Mouse (Mus musculus): ENCODE results near the gene Lrp1.

Gene Lrp1

DNA sequence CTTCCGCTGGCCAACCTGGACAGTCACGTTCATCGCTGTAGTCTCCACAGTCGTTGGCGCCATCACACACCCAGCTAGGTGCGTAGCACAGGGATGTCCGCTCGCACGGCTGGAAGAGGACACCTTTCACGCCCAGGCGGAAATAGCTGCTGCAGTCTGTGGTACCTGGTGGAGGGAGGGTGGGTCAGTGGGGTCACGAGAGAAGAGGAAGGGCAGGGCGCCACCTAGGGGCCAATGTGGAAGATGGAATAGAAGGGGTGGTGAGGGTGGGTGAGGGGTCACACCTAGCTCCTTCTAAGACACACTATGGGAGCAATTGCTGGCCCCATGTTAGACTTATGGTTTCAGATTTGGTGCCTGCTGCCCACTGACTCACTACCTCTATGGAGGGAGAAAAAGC is 63.6 kb downstream of the Lrp1 start:
- in situ Hi-C loops (cut with MboI, MseI): no loop called here

DNA sequence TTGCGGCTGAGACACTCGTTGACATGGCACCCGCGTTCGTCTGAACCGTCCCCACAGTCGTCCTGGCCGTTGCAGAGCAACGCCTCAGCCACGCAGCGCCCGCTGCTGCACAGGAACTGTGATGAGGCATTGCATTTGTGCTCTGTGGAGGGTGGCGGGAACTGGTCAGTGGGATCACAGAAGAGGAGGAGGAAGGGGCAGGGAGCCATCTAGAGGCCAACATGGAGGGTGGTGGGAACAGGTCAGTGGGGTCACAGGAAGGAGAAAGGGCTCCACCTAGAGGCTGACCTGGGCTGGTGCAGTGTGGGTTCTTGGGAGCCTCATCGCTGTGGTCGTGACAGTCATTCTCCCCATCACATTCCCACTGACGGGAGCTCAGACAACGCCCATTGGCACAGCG is 65.2 kb downstream of the Lrp1 start:
- in situ Hi-C loops (cut with MboI, MseI): no loop called here

DNA sequence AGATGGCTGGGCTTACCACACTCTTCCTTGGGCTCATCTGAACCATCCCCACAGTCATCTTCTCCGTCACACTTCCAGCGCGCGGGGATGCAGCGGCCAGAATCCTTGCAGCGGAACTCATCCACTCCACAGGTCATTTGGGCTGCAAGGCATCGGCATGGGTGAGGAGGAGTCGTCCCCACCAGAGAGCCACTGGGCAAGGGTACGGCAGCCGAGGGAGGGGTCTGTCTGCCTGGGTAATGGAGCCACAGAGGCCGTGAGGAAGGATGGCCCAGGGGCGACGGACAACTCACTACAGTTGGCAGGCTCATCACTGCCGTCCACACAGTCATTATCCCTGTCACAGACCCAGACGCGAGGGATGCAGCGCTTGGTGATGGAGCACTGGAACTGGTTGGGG is 71.1 kb downstream of the Lrp1 start:
- in situ Hi-C loops (cut with MboI, MseI): no loop called here

DNA sequence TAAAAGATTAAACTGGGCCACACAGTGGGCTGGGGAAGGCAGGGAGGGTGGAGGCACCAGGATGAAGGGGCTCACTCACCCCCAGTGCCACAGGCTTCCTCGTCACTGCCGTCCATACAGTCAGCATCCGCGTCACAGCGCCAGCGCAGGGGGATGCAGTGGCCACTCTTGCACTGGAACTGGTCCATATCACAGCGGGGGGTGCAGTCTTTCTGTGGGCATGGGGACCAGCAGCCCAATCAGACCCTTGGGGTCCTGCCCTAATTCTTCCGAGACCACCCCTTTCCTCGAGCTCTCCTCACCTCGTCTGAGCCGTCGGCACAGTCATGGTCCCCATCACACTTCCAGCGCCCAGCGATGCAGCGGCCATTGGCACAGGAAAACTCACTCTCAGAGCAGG is 72.7 kb downstream of the Lrp1 start:
- in situ Hi-C loops (cut with MboI, MseI): no loop called here

DNA sequence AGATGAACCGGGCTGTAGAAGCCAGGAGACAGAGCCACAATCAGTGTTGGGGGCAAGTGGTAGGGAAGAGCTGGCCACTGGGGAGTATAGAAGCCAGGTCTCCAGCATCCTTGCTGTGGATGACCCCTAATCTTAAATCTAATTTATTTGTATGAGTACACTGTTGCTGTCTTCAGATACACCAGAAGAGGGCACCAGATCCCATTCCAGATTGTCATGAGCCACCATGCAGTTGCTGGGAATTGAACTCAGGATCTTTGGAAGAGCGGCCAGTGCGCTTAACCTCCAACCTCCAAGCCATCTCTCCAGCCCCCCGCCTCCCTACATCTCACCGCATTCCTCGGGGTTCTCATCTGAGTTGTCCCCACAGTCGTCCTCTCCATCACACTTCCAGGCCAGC is 74.4 kb downstream of the Lrp1 start:
- in situ Hi-C loops (cut with MboI, MseI): no loop called here

DNA sequence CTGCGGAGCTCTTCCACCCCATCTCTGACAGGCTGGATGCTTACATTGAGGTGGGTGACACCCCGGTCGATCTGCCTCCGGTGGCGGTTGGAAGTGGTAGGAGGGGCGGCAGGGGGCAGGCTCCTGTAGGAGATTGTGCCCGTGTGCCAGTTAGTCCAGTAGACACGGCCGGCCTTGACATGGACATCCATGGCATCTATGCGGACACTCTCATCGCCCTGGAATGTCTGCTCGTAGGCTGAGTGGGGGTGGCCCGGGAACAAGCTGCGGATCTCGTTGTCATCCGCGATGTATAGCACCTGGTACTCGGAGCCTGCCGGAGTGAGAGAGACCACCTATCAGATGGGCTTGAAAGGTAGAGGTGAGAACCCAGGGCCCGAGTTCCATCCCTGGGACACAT is 76.6 kb downstream of the Lrp1 start:
- in situ Hi-C loops (cut with MboI, MseI): loop anchor here (5.0 kb wide), 1 partner anchor 37 kb away; no protein-coding TSS in a partner anchor

DNA sequence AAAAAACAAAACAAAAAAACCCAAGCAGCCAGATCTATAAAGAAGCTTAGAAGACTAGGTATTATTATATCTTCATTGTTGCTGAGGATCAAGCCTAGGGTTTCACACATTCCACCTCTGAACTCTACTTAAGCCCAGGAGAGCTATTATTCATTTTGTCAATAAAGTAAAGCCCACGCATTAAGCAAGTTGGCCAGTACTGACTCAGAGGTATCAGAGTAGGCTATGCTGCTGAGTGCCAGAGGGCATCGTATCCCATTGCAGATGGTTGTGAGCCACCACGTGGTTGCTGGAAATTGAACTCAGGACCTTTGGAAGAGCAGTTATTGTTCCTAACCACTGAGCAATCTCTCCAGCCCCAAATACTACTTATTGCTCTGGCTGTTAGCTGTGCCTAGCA is 77.0 kb downstream of the Lrp1 start:
- in situ Hi-C loops (cut with MboI, MseI): loop anchor here (5.0 kb wide), 1 partner anchor 37 kb away; no protein-coding TSS in a partner anchor

DNA sequence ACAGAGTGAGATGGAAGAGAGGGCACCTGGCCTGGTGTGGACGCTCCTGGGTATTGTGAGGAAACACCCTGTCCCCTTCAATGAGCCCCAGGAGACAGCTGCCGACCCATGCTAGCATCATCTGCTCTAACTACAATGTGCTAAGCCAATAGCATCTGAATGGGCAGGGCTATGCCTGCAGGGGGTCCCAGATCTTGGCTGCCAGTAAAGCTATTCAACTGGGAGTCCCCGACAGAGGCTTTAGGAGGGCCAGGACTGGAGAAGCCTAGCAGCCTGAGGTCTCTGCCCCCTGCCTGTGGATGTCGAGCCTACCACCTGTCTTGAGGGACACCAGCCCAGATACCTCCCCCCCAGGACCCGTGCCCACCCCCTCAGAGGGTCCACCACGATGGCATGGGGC is 78.2 kb downstream of the Lrp1 start:
- in situ Hi-C loops (cut with MboI, MseI): loop anchor here (5.0 kb wide), 1 partner anchor 35 kb away; no protein-coding TSS in a partner anchor

DNA sequence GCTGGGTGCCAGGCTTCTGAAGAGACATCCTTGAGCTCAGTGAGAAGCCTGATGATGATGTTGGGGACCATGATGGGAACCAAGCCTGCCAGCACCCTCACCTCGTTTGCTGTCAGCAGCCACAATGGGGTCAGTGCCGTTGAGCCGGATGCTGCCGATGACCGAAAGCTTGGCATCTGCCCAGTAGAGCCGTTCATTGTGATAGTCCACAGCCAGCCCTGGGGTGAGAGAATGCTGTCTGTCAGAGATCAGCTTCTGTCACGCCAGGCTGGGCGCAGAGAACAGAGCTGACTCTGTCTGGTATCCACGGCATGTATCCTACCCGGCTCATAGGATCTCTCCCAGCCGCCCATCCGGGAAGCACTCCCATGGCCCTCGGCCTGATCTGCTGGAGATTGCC is 78.9 kb downstream of the Lrp1 start:
- in situ Hi-C loops (cut with MboI, MseI): loop anchor here (5.0 kb wide), 1 partner anchor 35 kb away; no protein-coding TSS in a partner anchor

DNA sequence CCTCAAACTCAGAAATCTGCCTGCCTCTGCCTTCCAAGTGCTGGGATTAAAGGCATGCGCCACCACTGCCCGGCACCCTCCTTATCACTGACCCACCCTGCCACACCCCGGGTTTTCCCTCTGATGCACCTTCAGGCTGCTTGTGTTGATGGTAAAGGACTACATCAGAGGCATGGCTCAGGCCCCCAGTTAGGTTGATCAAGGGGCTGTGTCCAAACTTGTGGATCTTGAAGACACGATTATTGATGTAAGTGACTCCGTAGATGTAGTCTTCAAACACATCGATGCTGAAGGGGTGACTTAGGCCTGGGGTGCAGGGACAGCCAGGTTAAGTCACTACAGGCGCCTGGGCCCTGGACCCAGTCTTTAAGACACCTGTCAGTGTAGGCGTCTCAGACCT is 79.4 kb downstream of the Lrp1 start:
- in situ Hi-C loops (cut with MboI, MseI): loop anchor here (5.0 kb wide), 1 partner anchor 34 kb away; no protein-coding TSS in a partner anchor

DNA sequence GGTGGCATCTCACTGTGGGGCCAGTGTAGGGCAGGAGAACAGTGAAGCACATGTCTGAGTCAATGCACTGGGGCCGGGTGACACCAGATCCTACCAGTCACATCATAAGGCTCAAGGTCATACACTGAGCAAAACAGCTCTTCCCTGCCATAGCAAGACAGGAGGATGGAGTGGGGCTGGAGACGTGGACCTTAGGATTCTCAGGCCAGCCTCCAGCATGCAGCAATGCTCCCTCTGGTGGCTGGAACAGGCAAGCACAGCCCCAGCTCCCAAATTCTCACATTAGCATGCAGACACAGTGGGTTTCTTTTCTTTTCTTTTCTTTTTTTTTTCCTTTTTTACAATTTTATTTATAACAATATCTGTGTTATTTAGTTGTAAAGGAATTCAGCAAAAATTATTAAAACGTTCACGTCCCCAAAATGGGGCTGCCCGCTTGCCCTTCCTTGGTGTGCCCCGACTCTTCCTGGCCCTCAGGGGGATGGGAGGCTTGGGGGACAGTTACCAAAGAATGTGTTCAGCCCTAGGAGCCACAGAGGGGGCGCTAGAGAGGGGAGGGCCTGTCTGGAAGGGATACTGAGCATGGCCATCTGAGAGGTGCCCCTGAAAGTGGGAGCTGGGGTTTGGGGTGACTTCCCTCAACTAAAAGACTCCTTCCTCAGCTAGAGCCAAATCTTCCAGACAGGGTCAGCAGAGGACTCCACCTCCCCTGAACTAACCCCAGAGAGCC is 82.9 kb downstream of the Lrp1 start:
- in situ Hi-C loops (cut with MboI, MseI): no loop called here

DNA sequence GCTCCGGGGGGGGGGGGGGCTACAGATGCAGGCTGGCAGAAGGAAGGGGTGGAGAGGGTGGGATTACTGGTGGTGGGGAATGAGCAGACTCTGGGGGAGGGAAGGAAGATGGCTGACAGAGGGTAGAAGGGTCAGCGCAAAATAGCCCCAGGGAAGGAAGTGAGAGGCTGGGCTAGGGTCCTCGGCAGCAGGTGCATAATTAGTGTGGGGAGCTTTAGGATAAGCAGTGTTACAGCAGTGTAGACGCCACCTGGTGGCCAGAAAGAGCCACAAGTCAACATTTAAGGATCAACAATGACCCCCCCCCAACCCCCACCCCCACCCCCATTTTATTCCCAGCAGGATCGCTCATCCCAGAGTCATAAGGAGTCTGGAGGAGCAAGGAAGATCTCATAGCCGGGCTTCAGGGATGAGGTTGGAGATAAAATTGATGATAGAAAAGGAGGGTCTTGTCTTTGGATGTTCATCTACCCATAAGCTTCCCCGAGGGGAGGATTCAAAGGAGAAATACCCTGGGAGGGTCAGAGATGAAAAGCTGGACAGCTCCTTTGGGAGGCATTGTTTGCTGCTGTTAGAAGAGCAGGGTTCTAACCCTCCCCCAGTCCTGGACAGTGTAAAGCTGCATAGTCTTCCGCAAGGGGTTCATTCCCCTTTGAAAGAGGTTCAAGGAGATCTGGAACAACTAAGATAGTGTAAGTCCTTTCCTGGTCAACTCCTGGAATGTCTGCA is 84.2 kb downstream of the Lrp1 start:
- in situ Hi-C loops (cut with MboI, MseI): no loop called here

DNA sequence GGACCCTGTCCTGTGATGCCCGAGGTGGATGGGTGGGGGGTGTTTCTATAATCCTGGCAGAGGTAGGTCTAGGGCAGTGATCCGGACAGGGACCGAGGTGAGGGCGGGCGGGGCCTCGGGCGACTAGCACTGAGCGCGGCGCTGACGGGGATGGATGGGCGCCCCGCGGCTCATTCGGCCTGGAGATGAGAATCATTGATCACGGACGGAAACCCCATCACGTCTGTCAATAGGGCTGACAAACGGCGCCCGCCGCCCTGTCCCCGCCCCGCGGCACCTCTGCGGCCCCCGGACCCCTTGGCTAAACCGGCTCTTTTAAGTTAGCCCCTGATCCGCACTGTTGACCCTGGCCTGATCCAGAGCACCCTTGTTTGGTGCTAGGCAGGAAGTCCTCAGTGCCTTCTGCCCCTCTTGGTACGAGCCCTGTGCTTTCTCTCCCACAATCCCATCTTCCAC is 86.0 kb downstream of the Lrp1 start:
- in situ Hi-C loops (cut with MboI, MseI): no loop called here

DNA sequence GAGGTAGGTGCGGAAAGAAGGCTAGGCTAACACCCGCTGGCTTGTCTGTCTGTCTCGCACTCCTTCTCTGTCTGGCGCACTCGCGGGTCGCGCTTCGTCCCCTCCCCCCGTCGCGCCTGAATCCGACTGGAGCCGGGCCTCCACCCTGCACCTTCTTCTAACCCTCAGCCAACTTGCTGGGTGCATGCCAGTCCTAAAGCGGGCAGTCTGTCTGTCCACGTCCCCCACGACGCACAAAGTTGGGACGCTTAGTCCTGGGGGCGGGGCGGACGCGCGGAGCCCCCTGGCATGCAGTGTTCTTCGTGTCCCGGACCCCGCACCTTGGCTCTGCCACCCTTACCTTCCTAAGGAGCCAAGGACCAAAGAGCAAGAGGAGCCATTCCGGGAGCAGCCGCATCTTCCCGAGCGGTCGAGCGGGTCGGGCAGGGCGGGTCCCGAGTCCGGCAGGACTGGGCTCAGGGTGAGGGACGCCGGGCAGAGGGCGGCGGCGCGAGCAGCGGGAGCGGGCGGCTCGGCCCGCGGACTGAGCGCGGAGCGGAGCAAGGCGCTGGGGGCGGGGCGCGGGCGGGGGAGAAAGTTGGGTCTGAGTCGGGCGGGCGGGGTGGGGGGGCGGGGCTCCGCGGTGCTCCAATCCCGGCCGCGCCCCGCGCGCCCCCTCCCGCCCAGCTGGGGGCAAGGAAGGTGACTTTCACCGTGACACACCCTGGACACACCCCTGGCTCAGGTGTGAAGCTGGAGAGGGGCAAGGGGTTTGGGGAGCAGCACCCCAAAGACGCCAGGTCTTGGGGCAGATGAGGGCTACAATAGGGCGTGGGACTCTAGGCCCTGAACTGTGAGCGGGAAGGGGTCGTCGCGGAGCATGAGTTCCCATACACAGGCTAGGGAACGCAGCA is 86.7 kb downstream of the Lrp1 start, which contains the start of gene Nxph4:
Nxph4 (minus strand) TSS at position 524 of the 893 bp plus-strand sequence.
- in situ Hi-C loops (cut with MboI, MseI): no loop called here

DNA sequence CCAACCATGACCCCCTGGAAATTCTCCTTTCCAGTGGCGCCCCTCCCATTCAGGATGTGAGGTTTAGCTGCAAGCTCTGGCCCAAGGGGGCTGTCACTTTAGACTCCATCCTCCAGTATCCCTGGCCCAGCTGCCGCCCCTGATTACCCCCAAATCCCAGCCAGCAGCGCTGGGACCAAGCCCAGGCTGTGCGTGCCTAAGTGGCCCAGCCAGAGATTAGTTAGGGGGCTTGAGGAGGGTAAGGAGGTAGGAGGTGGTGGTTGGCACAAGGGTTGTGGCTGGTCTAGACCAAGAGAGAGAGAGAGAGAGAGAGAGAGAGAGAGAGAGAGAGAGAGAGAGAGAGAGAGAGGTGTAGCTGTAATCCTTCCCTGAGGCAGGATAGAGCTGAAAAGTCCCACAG is 89.4 kb downstream of the Lrp1 start:
- in situ Hi-C loops (cut with MboI, MseI): no loop called here

DNA sequence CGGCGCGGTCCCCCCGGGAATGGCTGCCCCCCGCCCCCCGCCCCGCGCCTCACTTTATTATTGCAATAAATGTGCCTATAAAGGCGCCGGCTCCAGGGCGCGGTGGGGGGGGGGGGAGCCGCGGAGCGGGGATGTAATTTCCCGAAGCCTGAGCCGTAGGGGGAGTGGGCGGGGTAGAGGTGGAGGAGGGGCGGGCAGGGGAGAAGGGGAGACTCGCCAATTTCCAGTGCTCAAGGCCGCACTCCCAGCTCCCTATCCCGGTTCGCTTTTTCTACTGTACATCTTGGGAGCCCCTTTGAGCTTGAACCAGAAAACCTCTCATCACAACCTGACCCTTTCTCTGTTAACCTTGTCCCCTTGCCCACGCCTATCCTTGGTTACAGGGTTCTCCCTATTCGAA is 90.0 kb downstream of the Lrp1 start:
- in situ Hi-C loops (cut with MboI, MseI): no loop called here

DNA sequence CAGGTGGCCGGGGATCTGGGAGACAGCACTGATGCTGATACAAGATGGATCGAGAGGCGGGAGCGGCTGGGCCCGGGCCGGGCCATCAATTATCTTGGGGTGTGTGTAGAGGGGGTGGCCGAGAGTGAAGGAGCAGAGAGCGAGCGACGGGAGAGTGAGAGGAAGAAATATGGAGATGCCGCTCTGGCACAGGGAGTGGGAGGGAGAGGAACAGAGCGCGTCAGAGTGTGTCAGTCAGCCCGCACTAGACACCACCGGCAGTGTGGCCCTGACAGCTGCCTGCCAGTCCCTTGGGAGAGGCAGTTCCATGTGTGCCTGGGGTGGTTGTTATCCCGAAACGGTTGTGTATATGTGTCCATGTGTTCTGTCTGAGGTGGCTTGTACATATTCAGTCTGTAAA is 93.5 kb downstream of the Lrp1 start:
- in situ Hi-C loops (cut with MboI, MseI): loop anchor here (5.0 to 10.0 kb wide), 2 partner anchors 343 to 660 kb away; partner anchors contain the start of gene Slc26a10

DNA sequence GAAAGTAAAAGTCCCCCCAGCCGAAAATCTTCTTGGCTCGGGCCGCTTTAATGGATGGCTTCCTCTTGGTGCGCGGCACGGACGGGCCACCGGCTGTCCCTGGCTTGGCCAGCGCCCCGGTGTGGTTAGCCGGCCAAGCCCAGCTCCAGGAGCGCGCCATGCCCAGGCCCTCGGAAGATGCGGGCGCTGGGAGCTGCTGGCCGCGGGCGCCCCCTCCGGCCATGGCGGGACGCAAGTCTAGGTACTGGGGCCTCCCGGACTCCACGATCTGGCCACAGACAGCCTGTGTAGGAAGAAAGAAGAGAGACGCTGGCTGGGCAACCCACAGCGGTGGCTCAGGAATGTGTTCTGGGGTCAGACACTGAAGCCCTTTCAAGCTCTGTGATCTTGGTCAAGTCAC is 94.3 kb downstream of the Lrp1 start:
- in situ Hi-C loops (cut with MboI, MseI): loop anchor here (5.0 to 10.0 kb wide), 2 partner anchors 342 to 661 kb away; partner anchors contain the start of gene Slc26a10

DNA sequence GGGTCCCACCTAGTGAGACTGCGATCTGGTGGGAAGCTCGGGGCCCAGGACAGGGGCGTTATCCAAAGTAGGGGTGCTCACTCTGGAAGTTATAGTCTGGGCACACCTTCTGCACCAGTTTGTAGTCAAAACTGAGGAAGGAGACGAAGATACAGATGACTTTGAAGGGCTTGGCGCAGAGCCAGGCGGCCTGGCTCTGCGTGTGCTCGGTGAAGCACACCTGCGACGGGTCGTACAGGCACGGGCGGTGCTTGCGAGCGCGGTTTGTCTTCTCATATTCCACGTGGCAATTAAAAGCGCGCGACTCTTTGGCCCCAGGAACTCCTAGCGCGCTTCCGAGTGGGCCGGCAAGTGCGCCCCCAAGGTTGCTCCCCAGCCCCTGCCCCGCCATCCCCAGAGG is 94.9 kb downstream of the Lrp1 start:
- in situ Hi-C loops (cut with MboI, MseI): loop anchor here (5.0 to 10.0 kb wide), 2 partner anchors 341 to 661 kb away; partner anchors contain the start of gene Slc26a10

DNA sequence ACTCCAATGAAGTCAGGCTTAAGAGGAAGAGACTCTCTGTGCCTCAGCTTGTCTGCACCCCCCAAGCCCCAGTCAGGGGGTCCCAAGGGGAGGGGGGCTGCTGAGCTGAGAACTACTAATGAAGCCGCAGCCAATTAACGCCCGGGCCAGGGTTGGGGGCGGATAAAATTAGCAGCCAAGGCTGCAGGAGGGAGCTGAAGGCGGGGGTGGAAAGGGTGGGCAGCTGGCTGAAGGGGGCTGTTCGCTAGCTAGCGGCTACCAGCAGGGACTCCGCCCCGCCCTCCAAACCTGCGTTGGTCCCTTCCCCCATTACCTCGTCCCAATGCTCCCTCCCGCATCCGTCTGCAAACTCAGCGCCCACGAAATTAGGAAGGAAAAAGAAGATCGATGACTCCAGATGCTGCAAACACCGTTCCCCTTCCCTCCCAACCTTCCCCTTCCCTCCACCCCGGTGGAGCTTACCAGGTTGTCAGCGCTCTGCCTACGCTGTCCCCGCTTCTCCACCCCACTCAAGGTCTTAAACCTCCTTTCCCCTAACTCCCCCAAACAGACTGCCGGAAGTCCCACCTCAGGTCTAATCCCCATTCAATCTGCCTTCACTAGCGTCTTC is 96.2 kb downstream of the Lrp1 start:
- in situ Hi-C loops (cut with MboI, MseI): loop anchor here (5.0 to 10.0 kb wide), 2 partner anchors 340 to 663 kb away; partner anchors contain the start of gene Slc26a10

DNA sequence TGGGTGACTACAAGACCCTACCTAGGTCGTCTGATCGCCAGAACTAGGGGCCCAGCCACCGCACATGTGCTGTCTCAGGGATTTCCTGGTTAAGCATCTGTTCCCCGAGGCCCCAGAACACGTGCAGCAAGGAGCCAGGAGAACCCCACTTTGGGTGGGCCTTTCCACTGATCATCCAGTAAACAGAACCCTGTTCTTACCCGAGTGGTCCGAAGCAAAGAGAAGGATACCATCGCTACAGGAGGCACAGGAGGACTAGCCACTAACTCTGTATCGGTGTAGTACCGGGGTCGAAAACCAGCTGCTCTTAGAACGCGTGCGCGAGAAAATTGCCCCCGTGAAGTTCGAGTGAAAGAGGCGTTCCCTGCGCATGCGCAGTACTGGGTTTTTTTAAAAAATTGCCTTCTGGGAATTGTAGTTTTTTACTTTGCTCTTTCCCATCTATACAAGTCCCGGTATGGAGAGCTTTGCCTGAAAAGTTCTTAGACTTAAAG is 98.8 kb downstream of the Lrp1 start, which contains the start of gene Shmt2:
Shmt2 (minus strand) TSS at position 357 of the 494 bp plus-strand sequence.
- in situ Hi-C loops (cut with MboI, MseI): loop anchor here (10.0 kb wide), 1 partner anchor 337 kb away; the partner anchor contains the start of gene Slc26a10

All from T-helper 2 cell (primary cell).